Mouse (Mus musculus) layer of hippocampus, adult 2 months (tissue): ENCODE data around the gene Flnb. TPM values are rescaled to one million over a fixed set of nuclear protein-coding genes. Genes with fewer than 3 reads are reported as not detected.

Experiments used
- DNase-seq, 2 experiments: peaks; one replicate each; pipeline ENCODE4 v3.0.0; 2022; ENCODE audit warnings: low spot score in 2 of 2
- H3K27ac ChIP-seq: fragments of 200-600 bp; 2 replicates; pipeline ENCODE4 v1.8.1; 2022
- H3K4me3 ChIP-seq: fragments of 200-600 bp; 2 replicates; pipeline ENCODE4 v1.8.1; 2022; ENCODE audit warnings: mild to moderate bottlenecking
- CTCF ChIP-seq: fragments of 200-600 bp; conservative IDR thresholded peaks from 2 replicates; pipeline ENCODE4 v1.8.1; 2022; ENCODE audit warnings: antibody characterized with exemption, mild to moderate bottlenecking, moderate library complexity
- total RNA-seq, 2 experiments: library from RNA; stranded (reverse); gene quantifications; 2 replicates each; pipeline ENCODE4 v1.2.3; 2021

Gene Flnb
- total RNA-seq, 2 experiments from 2014 or later: 61.8 to 77.9 TPM

DNA sequence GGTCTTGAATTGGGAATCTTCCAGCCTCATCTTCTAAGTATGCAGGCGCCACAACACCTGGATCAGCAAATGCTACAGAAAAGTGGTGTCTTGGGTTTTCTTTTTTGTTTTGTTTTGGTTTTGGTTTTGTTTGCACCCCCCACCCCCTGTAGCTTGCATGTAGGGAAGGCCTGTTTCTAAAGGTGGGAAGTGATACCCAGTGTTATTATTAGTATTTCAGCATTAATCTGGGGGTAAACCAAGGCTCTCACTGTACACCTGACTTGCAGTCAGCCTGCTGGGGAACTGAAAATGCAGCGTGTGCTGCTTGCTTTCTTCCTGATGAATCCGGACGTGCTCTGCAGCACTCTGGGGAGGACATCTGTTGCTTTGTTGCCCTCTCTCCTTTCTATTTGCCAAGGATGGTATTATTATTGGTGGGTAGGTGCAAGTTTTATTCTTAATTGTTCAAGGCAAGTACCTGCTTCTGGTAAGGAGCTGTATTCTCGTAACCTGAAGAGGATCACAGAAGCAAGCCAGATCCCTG lies 20.9 kb downstream of the Flnb start:
- H3K4me3 ChIP-seq: no peak overlapping the region
- H3K27ac ChIP-seq: no peak overlapping the region; the same call in 1 of the 2 replicates
- no peak for TF ChIP-seq CTCF
- DNase-seq: no peak

DNA sequence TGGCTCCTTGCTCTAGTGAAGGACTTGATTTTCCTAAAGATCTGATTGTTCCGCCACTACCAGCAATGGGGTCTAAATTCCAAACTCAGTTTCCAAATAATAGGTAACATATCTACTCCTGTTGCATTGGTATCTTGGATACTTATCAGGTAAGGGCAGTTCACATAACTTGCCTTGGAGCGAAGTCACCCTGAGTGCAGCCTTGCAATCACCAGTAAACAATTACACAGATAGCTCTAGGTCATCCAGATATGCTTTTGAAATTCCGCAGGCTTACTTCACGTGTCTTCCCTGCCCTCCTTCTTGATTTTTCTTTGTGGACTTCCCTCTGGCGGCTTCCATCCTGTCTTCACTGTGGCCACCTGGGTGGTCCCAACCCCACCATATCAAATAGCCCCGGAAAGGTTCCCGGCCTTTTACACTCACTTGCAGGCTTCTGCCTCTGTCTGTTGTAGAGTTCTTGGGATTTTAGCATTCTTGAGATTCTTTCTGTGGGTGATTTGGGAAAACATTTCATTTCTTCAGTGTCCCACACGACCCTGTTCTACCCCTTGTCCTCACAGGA lies 22.3 kb downstream of the Flnb start:
- DNase-seq: no peak
- no peak overlapping the region for H3K4me3 ChIP-seq
- no peak for TF ChIP-seq CTCF
- no peak overlapping the region for H3K27ac ChIP-seq

DNA sequence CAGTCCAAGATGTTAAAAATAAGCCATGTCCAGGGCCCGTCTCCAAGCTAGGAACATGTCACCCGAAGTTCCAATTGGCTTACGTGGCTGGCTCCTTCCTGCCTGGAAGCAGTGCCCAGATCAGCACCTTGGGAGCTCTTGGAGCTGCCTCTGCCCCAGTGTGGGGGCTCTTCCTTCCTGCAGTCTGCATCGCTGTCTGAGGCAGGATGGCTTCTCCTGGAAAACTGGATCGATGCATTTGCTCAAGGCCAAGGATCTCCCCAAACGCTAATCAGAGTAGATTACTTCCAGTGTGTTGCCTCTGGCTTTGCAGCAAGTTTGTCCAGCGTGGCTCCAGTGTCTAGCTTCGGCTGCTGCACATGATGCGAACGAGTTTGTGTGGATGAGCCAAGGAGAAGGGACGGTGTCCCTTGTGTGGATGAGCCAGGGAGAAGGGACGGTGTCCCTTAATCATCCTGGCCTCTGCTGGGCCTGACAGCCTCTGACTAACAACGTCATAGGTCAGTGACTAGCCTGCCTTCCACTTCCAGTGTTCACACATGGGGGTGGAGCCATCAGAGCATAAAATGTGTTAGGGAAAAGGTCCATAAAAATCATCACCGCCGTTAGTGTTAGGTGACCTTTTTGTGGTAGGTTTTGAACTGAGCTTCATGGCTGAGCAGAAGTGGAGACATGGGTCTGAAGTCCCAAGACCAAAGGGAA lies 25.0 kb downstream of the Flnb start:
- TF ChIP-seq CTCF: no peak
- Histone ChIP-seq H3K27ac (no peak overlapping the region), H3K4me3 (no peak overlapping the region)
- DNase-seq: no peak

- no peak overlapping the region for H3K27ac ChIP-seq
- H3K4me3 ChIP-seq: no peak overlapping the region
- no peak for TF ChIP-seq CTCF
- no peak for DNase-seq
These were observed 28.9 kb downstream of the Flnb start for GRCm38 (mm10) chr14:7846696-7847095.

GRCm38 (mm10) chr14:7847746-7848232 lies 30.0 kb downstream of the Flnb start:
- DNase-seq: no peak
- no peak for TF ChIP-seq CTCF
- Histone ChIP-seq H3K27ac (0 out of 2 replicates have a peak overlapping the region, but pooled peaks have one; percentile 23), H3K4me3 (no peak overlapping the region)

DNA sequence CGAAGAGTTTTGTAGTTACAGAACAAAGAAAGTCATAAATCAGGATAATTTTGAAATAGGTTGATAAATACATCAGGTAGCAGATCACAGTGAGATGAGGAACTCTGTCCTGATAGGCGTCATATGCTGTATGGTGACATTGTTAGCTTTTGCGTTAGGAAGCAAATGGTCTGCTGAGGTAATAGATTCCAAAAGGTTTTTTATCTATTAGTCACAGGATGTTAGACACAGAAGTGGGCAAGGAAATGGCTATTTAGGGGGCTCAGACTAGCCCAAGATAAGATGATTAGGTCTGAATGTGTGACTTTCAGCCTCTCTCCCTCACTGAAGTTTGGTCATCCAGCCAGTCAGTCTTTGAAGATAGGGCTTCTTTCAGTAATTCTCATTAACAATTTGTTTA lies 33.2 kb downstream of the Flnb start:
- no peak for DNase-seq
- Histone ChIP-seq H3K27ac (peak overlapping the region; percentile 4; the same call in 1 of the 2 replicates), H3K4me3 (no peak overlapping the region)
- no peak for TF ChIP-seq CTCF

DNA sequence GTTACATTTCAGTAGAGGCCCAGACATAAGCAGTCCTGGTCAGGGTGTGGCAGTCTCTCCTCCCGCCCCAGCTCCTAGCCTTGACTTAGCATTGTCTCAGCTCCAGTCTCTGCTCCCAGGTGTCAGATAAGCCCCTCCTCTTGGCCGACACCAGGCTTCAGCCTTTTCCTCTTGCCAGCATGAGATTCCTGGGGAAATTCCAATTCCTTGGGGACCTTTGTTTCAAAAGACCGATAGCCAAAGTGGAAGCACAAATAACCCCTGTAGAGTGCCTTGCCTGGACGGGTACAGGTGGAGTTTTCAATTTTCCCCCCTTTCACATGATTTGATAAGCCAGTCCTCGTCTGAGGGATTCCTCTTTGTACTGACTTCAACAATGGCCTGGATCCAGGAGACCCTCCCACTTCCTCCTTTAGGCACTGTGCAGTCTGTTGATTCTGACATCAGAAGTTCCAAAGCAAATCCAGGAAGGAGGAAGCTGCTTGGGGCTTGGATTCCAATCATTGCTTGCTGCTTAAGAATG lies 33.8 kb downstream of the Flnb start:
- TF ChIP-seq CTCF: no peak
- Histone ChIP-seq H3K27ac (peak overlapping the region; percentile 4; the same call in 1 of the 2 replicates), H3K4me3 (no peak overlapping the region)
- DNase-seq: peak; percentile 31 to 55

DNA sequence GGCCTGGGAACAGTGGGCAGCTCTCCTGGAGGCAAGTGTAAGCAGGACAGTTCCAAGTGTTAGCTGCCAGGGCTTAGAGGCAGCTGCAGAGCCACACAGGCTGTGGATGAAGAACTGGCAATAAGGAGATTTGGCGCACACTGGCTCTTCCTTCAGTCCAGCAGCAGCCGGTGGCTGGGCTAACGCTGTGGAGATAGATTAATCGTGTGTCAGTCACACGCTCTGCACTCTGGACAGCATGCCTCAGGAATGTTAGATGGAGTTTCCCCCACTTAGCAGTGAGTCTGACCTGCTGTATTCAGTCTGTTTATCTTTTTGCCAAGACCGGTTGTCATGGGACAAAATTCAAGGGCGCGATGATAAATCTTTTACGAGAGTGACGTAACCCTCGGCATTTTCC lies 35.9 kb downstream of the Flnb start:
- no peak for TF ChIP-seq CTCF
- no peak overlapping the region for H3K4me3 ChIP-seq
- DNase-seq: no peak
- H3K27ac ChIP-seq: peak overlapping the region; percentile 59

- DNase-seq: no peak
- H3K27ac ChIP-seq: peak overlapping the region; percentile 59
- H3K4me3 ChIP-seq: no peak overlapping the region
- no peak for TF ChIP-seq CTCF
These were observed 36.6 kb downstream of the Flnb start for GRCm38 (mm10) chr14:7854366-7854765.

- peak overlapping the region; percentile 59 for H3K27ac ChIP-seq
- TF ChIP-seq CTCF: no peak
- no peak overlapping the region for H3K4me3 ChIP-seq
- DNase-seq: no peak
These were observed 37.3 kb downstream of the Flnb start for GRCm38 (mm10) chr14:7855101-7855500.

- no peak for TF ChIP-seq CTCF
- no peak for DNase-seq
- Histone ChIP-seq H3K27ac (peak overlapping the region; percentile 59), H3K4me3 (no peak overlapping the region)
These were observed 37.7 kb downstream of the Flnb start for GRCm38 (mm10) chr14:7855501-7855900.

DNA sequence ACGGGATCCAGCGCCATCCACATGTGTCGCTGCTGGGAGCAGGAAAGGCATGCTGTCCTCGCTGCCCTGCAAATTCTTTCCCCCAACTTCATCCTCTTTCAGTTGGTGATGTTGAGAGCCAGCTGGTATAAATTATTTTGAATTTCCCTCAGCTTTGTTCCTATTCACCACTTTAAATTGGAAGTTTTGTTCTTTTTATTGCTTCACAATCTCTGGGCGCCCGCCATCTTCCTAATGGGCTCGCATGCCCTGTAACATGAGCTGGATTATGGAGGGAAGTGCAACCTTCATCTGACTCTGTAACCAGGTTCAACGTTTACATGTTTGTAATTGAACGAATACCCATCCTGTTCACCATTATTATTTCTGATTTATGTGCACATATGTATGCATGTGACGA lies 38.6 kb downstream of the Flnb start:
- no peak for DNase-seq
- peak overlapping the region; percentile 59 for H3K27ac ChIP-seq
- TF ChIP-seq CTCF: no peak
- H3K4me3 ChIP-seq: no peak overlapping the region

DNA sequence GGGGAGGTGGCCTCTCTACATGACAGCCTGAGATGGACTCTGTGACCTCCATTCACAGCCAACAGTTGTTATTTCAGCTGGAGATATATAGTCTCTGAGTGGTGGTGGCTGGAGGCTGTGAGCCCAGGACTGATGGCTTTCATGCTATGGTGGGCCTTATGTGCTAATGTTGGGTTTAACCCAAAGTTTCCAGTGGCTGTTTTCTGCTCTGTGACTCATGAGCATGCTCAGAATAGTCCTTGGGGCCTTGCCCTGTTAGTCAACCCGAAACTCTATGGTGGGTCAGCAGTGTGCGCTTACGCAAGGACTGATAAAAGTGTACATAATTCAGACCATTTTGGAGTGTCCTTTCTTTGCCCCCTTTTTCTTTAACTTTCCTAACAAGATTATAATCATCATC lies 40.1 kb downstream of the Flnb start:
- TF ChIP-seq CTCF: no peak
- H3K4me3 ChIP-seq: no peak overlapping the region
- DNase-seq: no peak
- peak overlapping the region; percentile 59; the same call in 1 of the 2 replicates for H3K27ac ChIP-seq

- H3K27ac ChIP-seq: no peak overlapping the region
- H3K4me3 ChIP-seq: no peak overlapping the region
- TF ChIP-seq CTCF: no peak
- DNase-seq: no peak
These were observed 40.7 kb downstream of the Flnb start for GRCm38 (mm10) chr14:7858430-7858829.
